Mouse (Mus musculus) lung, postnatal 4 days (tissue): Measurements from ENCODE around the gene Elavl2.
A peak's percentile ranks its signal among the peaks of the same experiment; 100 is the strongest.
"Not testable (repeated sequence)": the region's sequence is repeated elsewhere in the genome, so short reads cannot be mapped to it uniquely, and the experiment has no call there.

Source experiments
- DNase-seq, 2 experiments: peaks; one replicate each; pipeline ENCODE4 v3.0.0; 2021

Gene Elavl2

GRCm38 (mm10) chr4:91310801-91311200 lies 89.8 kb downstream of the Elavl2 start:
- no peak for DNase-seq

GRCm38 (mm10) chr4:91297706-91298105 lies 102.9 kb downstream of the Elavl2 start:
- DNase-seq: no peak

- DNase-seq: no peak
These were observed 105.3 kb downstream of the Elavl2 start for GRCm38 (mm10) chr4:91295317-91295716.

GRCm38 (mm10) chr4:91291526-91291925 lies 109.1 kb downstream of the Elavl2 start:
- DNase-seq: no peak

GRCm38 (mm10) chr4:91290373-91290772 lies 110.2 kb downstream of the Elavl2 start:
- DNase-seq: no peak

- no peak for DNase-seq
These were observed 111.4 kb downstream of the Elavl2 start for GRCm38 (mm10) chr4:91289151-91289550.

- no peak for DNase-seq
These were observed 132.2 kb downstream of the Elavl2 start for GRCm38 (mm10) chr4:91268390-91268789.

- peak; percentile 3 to 20 for DNase-seq
These were observed 136.7 kb downstream of the Elavl2 start for GRCm38 (mm10) chr4:91263733-91264440.

GRCm38 (mm10) chr4:91262839-91263238 lies 137.7 kb downstream of the Elavl2 start:
- no peak for DNase-seq

GRCm38 (mm10) chr4:91260622-91261021 lies 140.0 kb downstream of the Elavl2 start:
- DNase-seq: no peak

GRCm38 (mm10) chr4:91248650-91249049 lies 151.9 kb downstream of the Elavl2 start:
- no peak for DNase-seq

GRCm38 (mm10) chr4:91245136-91245535 lies 155.4 kb downstream of the Elavl2 start:
- DNase-seq: not testable (repeated sequence)

- DNase-seq: no peak
These were observed 156.0 kb downstream of the Elavl2 start for GRCm38 (mm10) chr4:91244554-91244953.

GRCm38 (mm10) chr4:91243896-91244295 lies 156.7 kb downstream of the Elavl2 start:
- no peak for DNase-seq

GRCm38 (mm10) chr4:91238739-91239485 lies 161.7 kb downstream of the Elavl2 start:
- no peak for DNase-seq

- no peak for DNase-seq
These were observed 163.6 kb downstream of the Elavl2 start for GRCm38 (mm10) chr4:91236976-91237375.

- no peak for DNase-seq
These were observed 165.6 kb downstream of the Elavl2 start for GRCm38 (mm10) chr4:91234941-91235340.

GRCm38 (mm10) chr4:91233599-91233998 lies 167.0 kb downstream of the Elavl2 start:
- DNase-seq: no peak

- no peak for DNase-seq
These were observed 170.1 kb downstream of the Elavl2 start for GRCm38 (mm10) chr4:91230439-91230863.

- DNase-seq: no peak
These were observed 172.2 kb downstream of the Elavl2 start for GRCm38 (mm10) chr4:91228341-91228740.

GRCm38 (mm10) chr4:91223811-91224210 lies 176.8 kb downstream of the Elavl2 start:
- DNase-seq: no peak

GRCm38 (mm10) chr4:91219322-91219721 lies 181.3 kb downstream of the Elavl2 start:
- no peak for DNase-seq

- DNase-seq: no peak
These were observed 186.7 kb downstream of the Elavl2 start for GRCm38 (mm10) chr4:91213917-91214316.
